Mouse (Mus musculus): ENCODE measurements around the gene RPS10-NUDT3. TPM values are rescaled to one million over a fixed set of nuclear protein-coding genes. Genes with fewer than 3 reads are reported as not detected.

RPS10-NUDT3 gene
- total and polyA plus RNA-seq, 3 experiments = not detected

GRCm38 (mm10) chr17:27541261-27541660, 93.8 kb downstream of the RPS10-NUDT3 start:
- intact Hi-C loops (cut with DNase I) = no loop called here
- Histone ChIP-seq H3K4me1 (ENCODE audit: control insufficient read depth, insufficient read depth, low read length) (no peaks in the 10 kb centered on the region), H3K27ac (no peak overlapping the region), H3K79me2 (replicated peaks; ENCODE audit: control insufficient read depth, insufficient read depth, low read length) (no peaks in the 10 kb centered on the region), H3K9ac (ENCODE audit: low read depth, low read length) (no peak overlapping the region), H3K27me3 (ENCODE audit: control insufficient read depth, insufficient read depth, low read length) (no peaks in the 10 kb centered on the region), H3K4me3 (no peak overlapping the region), H3K36me3 (ENCODE audit: control insufficient read depth, insufficient read depth, low read length) (no peaks in the 10 kb centered on the region)
- WGBS = 65% methylated on average over 2 of the region's 2 CpGs
- TF ChIP-seq POLR2A (IDR thresholded peaks at IDR 0.05; ENCODE audit: insufficient read depth, low read depth, low read length) = no peak
- no peak for TF ChIP-seq EP300 (IDR thresholded peaks at IDR 0.05; ENCODE audit: insufficient read depth, low read depth, low read length)
- TF ChIP-seq CTCF (IDR thresholded peaks at IDR 0.05) = no peak
- DNase-seq = no peak

- peak; percentile 82 to 93 for DNase-seq
- H3K27ac ChIP-seq = no peak overlapping the region
- intact Hi-C loops (cut with DNase I) = loop anchor here (2.0 kb wide), 2 partner anchors 30 to 94 kb away; partner anchors contain the start of gene AI413582
- WGBS = 3% methylated on average over 10 of the region's 10 CpGs
- no peaks in the 10 kb centered on the region for H3K36me3 ChIP-seq (ENCODE audit: control insufficient read depth, insufficient read depth, low read length)
- no peaks in the 10 kb centered on the region for H3K27me3 ChIP-seq (ENCODE audit: control insufficient read depth, insufficient read depth, low read length)
- TF ChIP-seq POLR2A (IDR thresholded peaks at IDR 0.05; ENCODE audit: insufficient read depth, low read depth, low read length) (no peak), EP300 (IDR thresholded peaks at IDR 0.05; ENCODE audit: insufficient read depth, low read depth, low read length) (peak; percentile 93)
- no peaks in the 10 kb centered on the region for H3K79me2 ChIP-seq (replicated peaks; ENCODE audit: control insufficient read depth, insufficient read depth, low read length)
- no peak overlapping the region for H3K4me3 ChIP-seq
- H3K9ac ChIP-seq (ENCODE audit: low read depth, low read length) = no peak overlapping the region
- no peaks in the 10 kb centered on the region for H3K4me1 ChIP-seq (ENCODE audit: control insufficient read depth, insufficient read depth, low read length)
Observed at GRCm38 (mm10) chr17:27534718-27535117, 100.3 kb downstream of the RPS10-NUDT3 start.

GRCm38 (mm10) chr17:27533354-27533753, 101.7 kb downstream of the RPS10-NUDT3 start:
- WGBS = 86% methylated on average over 3 of the region's 3 CpGs
- no peaks in the 10 kb centered on the region for H3K36me3 ChIP-seq (ENCODE audit: control insufficient read depth, insufficient read depth, low read length)
- intact Hi-C loops (cut with DNase I) = no loop called here
- TF ChIP-seq EP300 (IDR thresholded peaks at IDR 0.05; ENCODE audit: insufficient read depth, low read depth, low read length) = no peak
- peak; percentile 28 for TF ChIP-seq CTCF (IDR thresholded peaks at IDR 0.05)
- TF ChIP-seq POLR2A (IDR thresholded peaks at IDR 0.05; ENCODE audit: insufficient read depth, low read depth, low read length) = no peak
- no peak for DNase-seq
- no peak overlapping the region for H3K4me3 ChIP-seq
- no peak overlapping the region for H3K27ac ChIP-seq
- H3K79me2 ChIP-seq (replicated peaks; ENCODE audit: control insufficient read depth, insufficient read depth, low read length) = no peaks in the 10 kb centered on the region
- no peaks in the 10 kb centered on the region for H3K4me1 ChIP-seq (ENCODE audit: control insufficient read depth, insufficient read depth, low read length)
- H3K9ac ChIP-seq (ENCODE audit: low read depth, low read length) = no peak overlapping the region
- no peaks in the 10 kb centered on the region for H3K27me3 ChIP-seq (ENCODE audit: control insufficient read depth, insufficient read depth, low read length)

- Histone ChIP-seq H3K27me3 (ENCODE audit: control insufficient read depth, insufficient read depth, low read length) (no peaks in the 10 kb centered on the region), H3K79me2 (replicated peaks; ENCODE audit: control insufficient read depth, insufficient read depth, low read length) (no peaks in the 10 kb centered on the region), H3K4me1 (ENCODE audit: control insufficient read depth, insufficient read depth, low read length) (no peaks in the 10 kb centered on the region), H3K27ac (no peak overlapping the region), H3K36me3 (ENCODE audit: control insufficient read depth, insufficient read depth, low read length) (no peaks in the 10 kb centered on the region), H3K9ac (ENCODE audit: low read depth, low read length) (no peak overlapping the region), H3K4me3 (no peak overlapping the region)
- TF ChIP-seq CTCF (IDR thresholded peaks at IDR 0.05) = no peak
- TF ChIP-seq POLR2A (IDR thresholded peaks at IDR 0.05; ENCODE audit: insufficient read depth, low read depth, low read length) = no peak
- TF ChIP-seq EP300 (IDR thresholded peaks at IDR 0.05; ENCODE audit: insufficient read depth, low read depth, low read length) = no peak
- 85% methylated on average over 8 of the region's 8 CpGs for WGBS
- intact Hi-C loops (cut with DNase I) = no loop called here
- DNase-seq = no peak
Observed at GRCm38 (mm10) chr17:27532095-27532494, 102.9 kb downstream of the RPS10-NUDT3 start.

Other genes starting within 250 kb of the RPS10-NUDT3 start
- gene Grm4, start 113.8 kb downstream of the RPS10-NUDT3 start, total RNA-seq (2021) = under 1 TPM; 0.13 to 0.16 TPM
- gene Grm4, start 113.8 kb downstream of the RPS10-NUDT3 start, polyA plus RNA-seq (2012; rRNA removed) = 0.47 and 0.53 TPM in 2 replicates
- gene Hmga1, start 78.7 kb downstream of the RPS10-NUDT3 start, total RNA-seq (2021) = 10 to 100 TPM; 47.5 to 48.2 TPM
- gene Hmga1, start 78.7 kb downstream of the RPS10-NUDT3 start, polyA plus RNA-seq (2012; rRNA removed) = 73.8 and 78.0 TPM in 2 replicates
- 1 to 10 TPM; 9.1 TPM for gene AI413582, start 69.5 kb downstream of the RPS10-NUDT3 start, total RNA-seq (2021)
- gene AI413582, start 69.5 kb downstream of the RPS10-NUDT3 start, polyA plus RNA-seq (2012; rRNA removed) = 14.1 and 22.4 TPM in 2 replicates
- gene Nudt3, start 11.7 kb downstream of the RPS10-NUDT3 start, total RNA-seq (2021) = 100 to 1,000 TPM; 330 to 346 TPM
- 143 and 189 TPM in 2 replicates for gene Nudt3, start 11.7 kb downstream of the RPS10-NUDT3 start, polyA plus RNA-seq (2012; rRNA removed)
- 100 to 1,000 TPM; 529 to 604 TPM for gene Rps10, start 1.4 kb upstream of the RPS10-NUDT3 start, total RNA-seq (2021)
- 448 and 482 TPM in 2 replicates for gene Rps10, start 1.4 kb upstream of the RPS10-NUDT3 start, polyA plus RNA-seq (2012; rRNA removed)
- gene Pacsin1, start 20.3 kb upstream of the RPS10-NUDT3 start, total RNA-seq (2021) = under 1 TPM; 0.44 to 0.45 TPM
- 0.29 and 0.61 TPM in 2 replicates for gene Pacsin1, start 20.3 kb upstream of the RPS10-NUDT3 start, polyA plus RNA-seq (2012; rRNA removed)
- not detected for gene Spdef, start 93.7 kb upstream of the RPS10-NUDT3 start, total RNA-seq (2021)
- 0.09 and 0.21 TPM in 2 replicates for gene Spdef, start 93.7 kb upstream of the RPS10-NUDT3 start, polyA plus RNA-seq (2012; rRNA removed)
- gene D17Wsu92e, start 185.4 kb upstream of the RPS10-NUDT3 start, total RNA-seq (2021) = 100 to 1,000 TPM; 136 to 151 TPM
- 112 and 163 TPM in 2 replicates for gene D17Wsu92e, start 185.4 kb upstream of the RPS10-NUDT3 start, polyA plus RNA-seq (2012; rRNA removed)
- 10 to 100 TPM; 44.5 to 55.2 TPM for gene Snrpc, start 202.9 kb upstream of the RPS10-NUDT3 start, total RNA-seq (2021)
- gene Snrpc, start 202.9 kb upstream of the RPS10-NUDT3 start, polyA plus RNA-seq (2012; rRNA removed) = 43.4 and 52.4 TPM in 2 replicates
- 10 to 100 TPM; 14.7 to 19.4 TPM for gene Uhrf1bp1, start 221.2 kb upstream of the RPS10-NUDT3 start, total RNA-seq (2021)
- gene Uhrf1bp1, start 221.2 kb upstream of the RPS10-NUDT3 start, polyA plus RNA-seq (2012; rRNA removed) = 5.3 and 10.1 TPM in 2 replicates